Mouse (Mus musculus) cerebellum, adult (tissue): ENCODE measurements around the gene Leap2.
"Not testable (repeated sequence)": the region's sequence is repeated elsewhere in the genome, so short reads cannot be mapped to it uniquely, and the experiment has no call there.

Experiments
- ATAC-seq: cut with Nextera tagmentation; 2 replicates; pipeline ENCODE4 v1.9.2; 2017; ENCODE audit warnings: mild to moderate bottlenecking, moderate library complexity, mixed read lengths; ENCODE audit not compliant: insufficient number of reproducible peaks, low FRiP score, low TSS enrichment

Gene Leap2

DNA sequence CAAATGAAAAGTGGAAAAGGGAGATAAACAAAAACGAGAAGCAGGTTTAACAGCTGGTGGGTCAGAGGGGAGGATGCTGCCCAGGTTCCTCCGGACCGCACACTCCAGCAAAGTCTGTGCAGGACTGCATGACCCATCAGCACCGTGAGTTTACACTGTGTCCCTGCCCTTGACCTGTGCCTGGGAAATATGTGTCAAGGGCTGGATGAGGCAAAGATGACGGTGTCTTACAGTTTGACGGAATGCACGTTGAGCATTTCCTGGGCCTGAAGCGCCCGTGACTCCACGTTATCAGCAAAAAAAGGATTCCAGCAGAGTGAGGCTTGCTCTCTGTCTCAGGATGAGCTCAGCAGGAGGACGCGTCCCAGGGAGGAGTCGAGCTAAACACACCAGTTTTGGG lies 22.6 kb upstream of the Leap2 start:
- ATAC-seq = no peak

DNA sequence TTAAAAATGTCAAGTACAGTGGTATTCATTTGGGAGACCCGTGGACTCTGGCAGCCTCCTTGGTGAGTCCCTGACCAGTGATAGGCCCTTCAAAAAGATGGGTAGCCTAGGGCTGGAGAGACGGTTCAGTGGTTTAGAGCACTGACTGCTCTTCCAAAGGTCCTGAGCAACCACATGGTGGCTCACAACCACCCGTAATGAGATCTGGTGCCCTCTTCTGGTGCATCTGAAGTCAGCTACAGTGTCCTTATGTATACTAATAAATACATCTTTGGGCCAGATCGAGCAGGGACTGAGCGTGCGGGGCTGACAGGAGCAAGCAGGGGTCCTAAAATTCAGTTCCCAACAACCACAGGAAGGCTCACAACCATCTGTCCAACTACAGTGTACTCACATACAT lies 20.9 kb upstream of the Leap2 start:
- ATAC-seq = no peak

DNA sequence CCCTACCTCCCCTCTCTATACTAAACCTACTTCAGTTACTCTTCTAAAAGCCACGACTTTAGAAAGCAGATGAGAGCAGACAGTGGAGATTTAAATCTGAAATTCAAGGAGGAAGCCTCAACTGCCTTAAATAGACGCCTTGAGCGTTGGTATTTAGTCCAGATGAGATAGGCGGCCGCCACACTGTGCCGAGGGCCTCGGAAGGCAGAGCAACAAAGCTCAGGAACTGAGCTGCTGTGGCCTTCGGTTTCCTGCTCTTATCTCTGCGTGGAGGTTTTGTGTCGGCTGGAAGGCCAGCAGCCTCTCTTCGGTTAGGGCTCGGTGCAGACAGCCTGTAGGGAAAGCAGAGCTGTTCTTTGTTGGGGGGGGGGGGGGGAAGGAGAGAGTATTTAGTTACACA lies 19.0 kb upstream of the Leap2 start:
- ATAC-seq = no peak

DNA sequence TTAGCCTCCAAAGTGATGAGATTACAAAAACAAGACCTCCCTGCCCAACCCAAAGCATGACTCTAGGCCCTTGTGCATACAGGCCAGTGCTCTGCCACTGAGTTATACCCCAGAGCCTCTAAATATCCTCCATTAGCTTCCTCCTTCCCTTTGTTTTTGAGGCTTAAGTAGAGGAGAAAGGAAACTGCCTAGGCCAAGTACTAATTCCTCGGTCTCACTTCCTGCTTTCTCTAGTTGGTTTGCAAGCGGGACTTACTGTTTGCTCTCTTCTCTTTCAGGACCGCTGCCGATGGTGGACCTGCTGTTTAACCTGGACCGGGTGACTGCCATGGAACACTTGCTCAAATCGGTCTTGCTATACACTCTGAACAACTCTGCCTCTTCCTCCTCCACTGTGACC lies 13.4 kb upstream of the Leap2 start:
- ATAC-seq = no peak

DNA sequence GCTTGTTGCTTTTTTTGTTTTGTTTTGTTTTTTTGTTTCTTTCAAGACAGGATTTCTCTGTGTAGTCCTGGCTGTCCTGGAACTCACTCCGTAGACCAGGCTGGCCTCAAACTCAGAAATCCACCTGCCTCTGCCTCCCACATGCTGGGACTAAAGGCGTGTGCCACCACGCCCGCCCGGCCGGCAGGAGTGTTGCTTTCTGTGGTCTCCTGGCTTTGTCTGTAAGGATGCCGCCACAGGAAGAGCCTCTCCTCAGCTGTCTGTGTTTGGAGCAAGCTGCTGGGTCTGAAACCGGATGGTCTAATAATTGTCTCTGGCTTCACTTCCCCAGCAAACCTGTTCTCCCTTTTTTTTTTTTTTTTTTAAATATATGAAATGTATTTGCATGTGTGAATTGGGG lies 12.5 kb upstream of the Leap2 start:
- no peak for ATAC-seq

DNA sequence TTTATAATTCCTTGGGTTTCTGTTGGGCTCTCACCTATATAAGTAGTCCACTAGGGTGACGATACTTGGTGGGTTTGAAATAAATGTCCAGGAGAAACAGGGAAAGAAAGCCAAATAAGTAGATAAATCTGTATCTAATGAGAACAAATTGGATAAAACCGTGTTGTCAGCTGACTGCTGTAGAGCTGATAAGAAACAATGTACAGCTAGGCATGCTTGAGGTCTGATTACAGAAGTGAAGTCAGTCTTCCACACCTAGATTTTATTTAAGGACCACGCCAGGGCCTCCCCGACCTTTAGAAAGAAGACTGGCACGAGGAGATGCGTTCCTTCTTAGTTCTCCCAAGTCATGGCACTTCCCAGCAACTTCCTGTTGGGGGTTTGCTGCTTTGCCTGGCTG lies 10.1 kb upstream of the Leap2 start:
- no peak for ATAC-seq

DNA sequence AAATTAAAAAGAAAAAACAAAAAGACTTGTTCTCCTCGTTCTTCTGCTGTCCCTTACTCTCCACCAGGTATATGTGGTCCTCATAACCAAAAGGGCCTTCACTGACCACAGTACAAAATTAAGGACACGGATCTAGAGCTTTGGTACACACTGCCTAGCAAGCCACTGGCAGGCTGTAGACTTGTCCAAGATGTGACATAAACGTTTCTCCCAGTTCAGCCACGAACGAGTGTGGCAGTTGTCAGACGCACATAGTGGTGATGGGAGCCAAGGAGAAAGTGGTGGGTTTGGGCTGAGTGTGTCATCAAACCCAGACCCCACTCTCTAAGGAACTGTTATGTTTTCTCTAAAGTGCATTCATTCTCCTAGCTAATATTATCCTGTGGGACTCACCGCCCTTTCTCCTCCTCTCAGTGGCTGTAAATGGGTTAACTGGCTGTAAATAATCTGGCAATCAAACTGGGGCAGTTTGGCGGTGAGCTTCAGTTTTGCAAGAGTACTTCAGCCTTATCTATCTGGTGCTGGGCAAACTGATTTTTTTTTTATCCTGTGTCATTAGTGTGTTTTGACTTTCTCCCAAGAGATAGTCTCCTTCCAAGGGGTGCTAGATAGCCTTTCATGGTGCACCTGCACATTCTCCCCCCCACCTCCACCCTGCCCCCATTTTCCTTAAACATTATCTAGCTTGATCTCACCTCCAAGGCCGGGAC lies 8.5 kb upstream of the Leap2 start:
- peak; percentile 40 for ATAC-seq

DNA sequence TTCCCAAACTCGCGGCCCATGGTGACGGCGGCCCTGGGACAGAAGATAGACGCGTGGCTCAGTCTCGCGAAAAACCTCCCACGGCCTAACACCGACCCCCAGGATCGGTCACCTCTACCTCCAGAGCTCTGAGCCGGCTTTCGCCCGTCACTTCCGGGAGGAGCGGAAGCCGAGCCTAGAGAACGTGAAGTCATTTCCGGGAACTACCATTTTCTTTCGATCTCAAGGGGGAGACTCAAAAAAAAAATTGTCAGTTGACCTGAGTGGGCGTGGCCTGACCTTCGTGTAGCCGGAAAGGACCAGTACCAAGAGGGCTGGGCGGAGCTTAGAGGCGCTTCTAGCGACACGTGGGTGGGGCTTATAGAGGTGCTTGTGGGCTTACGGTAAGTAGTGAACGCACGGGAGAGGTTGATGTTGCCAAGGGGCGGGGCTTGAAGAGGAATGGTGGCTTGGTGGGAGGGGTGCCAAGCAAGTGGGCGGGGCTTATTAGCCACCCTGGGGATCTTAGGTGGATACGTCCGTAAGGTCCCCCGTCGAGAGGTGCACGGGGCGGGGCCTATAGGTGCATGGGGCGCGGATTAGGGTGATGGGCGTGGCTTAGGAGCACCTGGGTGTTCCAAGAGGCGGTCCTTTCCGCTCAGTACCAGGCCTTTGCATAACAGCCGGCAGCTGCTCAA lies 7.8 kb upstream of the Leap2 start, which contains the start of the genes Uqcrq and Gdf9:
Gene Uqcrq (minus strand): TSS at position 162 of the 677 bp plus-strand sequence.
Gene Gdf9 (plus strand): TSS at position 354 of the 677 bp plus-strand sequence.
- ATAC-seq = peak; percentile 91

DNA sequence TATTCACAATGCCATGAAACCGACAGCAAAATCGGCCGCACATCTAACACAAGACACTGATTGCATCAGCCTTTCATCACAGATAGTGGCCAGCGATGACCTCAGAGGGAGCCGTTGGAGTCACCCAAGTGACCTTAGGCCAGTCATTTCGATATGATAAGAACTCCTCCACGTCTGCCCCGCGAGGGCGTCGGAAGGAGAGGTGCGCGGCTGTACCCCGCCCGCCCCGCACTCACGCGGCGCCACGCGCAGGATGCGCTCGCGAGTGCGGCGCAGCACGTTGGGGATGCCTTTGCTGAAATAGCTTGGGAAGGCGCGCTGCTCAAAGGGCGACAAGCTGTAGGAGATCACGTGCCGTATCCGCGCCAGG lies 7.3 kb upstream of the Leap2 start:
- ATAC-seq = peak; percentile 43

DNA sequence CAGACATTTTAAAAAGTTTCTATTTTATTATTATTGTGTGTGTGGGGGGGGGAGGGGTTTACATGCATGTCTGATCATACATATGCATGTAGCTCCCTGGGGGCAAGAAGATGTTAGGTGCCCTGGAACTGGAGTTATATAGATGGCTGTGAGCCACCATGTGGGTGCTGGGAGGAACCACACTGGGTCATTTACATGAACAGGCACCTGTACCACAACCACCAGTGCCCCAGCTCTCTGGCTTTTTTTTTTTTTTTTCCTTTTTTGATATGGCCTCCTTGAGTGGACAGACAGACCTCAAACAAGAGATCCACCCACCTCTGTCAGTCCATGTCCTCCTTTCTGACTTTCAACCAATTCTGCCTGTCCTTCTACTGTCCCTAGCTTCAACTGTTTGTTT lies 6.2 kb upstream of the Leap2 start:
- no peak for ATAC-seq

DNA sequence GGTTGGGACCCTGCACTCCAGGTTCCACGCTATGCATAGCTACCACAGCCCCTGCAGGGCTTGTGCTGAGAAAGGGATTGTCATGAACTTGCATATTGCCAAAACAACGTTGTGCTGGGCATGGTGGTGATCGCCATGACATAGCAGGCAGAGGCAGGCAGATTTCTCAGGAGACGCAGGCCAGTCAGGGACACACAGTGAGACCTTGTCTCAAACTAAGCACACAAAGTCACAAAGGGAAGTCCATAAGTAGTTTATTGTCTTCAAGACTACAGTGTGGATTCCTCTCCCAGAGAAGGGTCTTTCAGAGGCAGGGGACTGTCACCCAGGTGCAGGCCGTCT lies 5.7 kb upstream of the Leap2 start:
- no peak for ATAC-seq

DNA sequence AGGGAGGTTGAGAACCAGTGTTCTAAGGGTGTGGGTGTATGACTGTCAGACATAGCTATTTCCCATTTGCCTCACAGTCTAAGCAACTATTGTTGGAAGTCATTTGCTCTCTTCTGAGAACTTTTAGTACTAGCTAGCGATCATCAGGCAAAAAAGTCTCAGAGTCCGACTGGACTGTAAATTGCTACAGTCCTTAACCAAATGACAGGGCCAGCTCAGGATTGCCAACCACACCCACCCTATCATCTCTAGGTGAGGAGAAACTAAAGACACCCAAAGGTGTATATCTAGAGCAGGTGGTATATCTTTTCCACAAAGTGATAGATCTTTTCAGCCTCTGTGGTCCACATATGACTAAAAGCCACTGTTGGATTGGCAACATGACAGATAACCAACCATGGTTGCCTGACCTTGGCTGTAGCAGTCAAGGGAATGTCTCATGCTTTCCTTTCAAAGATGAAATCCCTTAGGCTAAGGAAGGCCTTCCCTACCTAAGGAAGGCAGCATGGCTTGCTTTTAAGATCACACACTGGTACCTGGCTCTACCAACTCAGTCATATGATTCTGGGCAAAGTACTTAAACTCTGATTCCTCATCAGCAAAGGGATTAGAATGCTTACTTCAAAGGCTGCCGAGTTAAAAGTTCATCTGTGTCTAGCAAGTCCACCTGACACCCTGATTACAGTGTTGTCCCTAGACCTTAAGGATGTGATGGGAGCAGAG lies 5.2 kb upstream of the Leap2 start:
- no peak for ATAC-seq

DNA sequence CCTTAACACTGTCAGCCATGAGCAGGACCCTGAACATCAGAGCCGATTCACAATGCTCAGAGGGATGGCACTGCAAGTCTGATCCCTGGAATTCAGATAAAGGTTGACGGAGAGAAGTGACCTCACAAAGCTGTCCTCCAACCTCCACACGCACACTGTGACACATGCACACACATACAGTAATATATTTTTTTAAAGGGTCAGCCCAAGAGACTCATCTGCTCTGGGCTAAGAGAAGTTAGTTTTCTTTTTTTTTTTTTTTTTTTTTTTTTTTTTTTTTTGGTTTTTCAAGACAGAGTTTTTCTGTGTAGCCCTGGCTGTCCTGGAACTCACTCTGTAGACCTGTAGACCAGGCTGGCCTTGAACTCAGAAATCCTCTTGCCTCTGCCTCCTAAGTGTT lies 3.9 kb upstream of the Leap2 start:
- not testable (repeated sequence) for ATAC-seq

DNA sequence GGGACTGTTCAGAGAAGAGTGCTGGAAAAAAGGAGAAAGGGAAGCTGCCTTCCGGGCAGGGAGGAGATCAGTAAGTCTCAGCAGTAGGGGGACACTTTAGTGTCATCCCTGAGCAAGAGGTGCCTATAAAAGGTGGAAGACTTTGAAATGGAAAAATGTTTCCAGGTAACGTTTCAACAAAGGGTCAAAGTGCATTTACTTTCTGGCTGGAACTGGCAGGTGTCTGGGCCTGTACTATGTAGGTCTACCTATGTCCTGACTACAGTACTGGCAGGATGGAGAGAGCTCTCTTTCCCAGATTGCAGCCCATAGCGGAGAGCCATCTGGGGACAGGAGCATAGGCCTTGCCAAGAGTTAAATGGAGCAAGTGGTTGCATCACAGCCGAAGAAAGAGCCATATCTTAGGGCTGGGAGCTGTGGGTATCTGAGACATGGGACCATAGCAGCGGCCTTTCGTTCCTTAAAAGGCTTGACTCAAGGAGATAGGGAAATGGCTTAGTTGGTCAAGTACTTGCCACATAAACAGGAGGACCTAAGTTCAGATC lies 2.8 kb upstream of the Leap2 start:
- ATAC-seq = no peak

DNA sequence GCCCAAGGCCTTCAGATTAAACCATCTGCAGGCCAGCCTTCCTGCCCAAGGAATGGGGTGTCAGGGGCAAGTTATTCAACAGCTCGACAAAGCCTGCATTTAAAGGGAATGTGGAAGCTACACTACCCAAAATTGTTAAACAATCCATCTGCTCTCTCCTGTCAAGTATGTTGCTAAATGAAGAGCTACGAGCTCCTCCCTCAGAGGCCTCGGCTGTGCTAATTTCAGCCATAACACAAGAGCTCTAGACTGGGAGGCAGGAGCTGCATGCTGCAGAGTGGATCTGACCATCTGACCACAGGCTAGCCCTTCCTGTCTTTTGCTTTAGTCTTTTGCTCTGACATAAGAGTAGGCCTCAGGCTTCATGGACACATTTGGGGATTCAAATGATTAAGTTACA lies 2.3 kb upstream of the Leap2 start:
- ATAC-seq = no peak

DNA sequence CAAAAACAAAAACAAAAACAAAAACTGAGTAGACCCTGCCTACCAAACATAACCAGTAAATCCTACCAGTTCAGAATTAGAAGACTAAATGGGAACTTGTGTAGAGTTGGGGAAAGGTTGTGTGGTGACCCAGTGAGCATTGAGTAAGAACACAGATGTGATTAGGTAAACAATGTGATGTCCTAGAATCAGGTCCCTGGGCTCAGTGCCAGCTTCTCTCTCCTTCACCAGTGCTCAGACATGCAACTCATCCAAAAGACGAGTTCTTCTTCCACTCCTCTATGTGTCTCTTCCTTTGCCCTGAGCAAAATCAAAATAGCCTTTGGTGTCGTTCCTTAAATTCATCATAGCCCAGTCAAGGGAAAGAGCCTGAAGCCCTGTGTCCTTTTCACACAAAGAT lies 1.9 kb upstream of the Leap2 start:
- ATAC-seq = no peak

DNA sequence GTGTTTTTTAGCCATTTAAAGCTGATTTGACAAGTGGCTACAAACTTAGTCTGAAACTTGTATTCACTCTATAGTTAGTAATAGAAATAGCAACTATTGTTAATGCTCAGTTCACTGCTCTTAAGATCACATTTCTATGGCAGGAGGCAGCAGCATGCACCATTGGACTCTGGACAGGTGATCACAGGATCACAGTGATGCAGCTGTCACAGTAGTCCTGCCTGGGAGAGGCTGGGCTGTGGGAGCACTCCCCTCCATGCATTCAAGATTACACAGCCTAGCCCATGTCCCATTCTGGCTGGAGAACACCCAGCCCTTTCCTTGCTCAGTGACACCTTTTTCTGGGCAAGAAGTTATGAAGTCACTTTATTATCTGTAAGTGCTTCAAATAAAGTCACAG lies 4.9 kb downstream of the Leap2 start:
- ATAC-seq = no peak

DNA sequence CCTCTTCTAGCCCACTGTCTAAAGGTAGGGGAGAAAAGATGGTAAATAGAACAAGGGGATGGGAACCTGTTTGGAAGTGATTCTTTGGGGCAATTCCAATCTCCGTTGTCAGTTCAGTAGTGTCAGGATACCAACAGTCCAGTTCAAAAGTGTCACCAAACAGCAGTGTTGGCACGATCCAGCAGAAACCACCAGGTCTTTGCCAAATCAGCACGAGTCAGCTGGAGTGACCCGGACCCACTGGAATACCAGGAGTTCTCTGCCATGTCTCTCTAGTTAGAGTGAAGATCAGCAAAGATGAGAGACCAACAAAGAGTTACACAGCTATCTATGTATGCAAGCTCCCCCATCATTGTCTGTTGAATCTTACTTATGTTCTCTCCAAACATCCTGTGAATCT lies 9.1 kb downstream of the Leap2 start:
- ATAC-seq = no peak

DNA sequence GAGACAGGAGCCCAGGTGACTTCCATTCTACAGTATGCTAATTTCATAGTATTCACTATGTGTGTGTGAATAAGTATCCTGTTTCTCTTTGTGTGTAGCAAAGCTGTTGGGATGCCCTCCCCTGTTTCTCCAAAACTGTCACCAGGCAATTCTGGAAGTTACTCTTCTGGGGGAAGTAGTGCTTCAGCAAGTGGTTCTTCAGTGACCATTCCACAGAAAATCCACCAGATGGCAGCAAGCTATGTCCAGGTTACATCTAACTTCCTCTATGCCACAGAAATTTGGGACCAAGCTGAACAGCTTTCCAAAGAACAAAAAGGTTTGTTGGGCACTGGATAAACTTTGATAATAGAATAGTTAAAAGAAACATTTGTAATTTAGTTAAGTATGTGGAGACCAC lies 11.2 kb downstream of the Leap2 start:
- no peak for ATAC-seq

DNA sequence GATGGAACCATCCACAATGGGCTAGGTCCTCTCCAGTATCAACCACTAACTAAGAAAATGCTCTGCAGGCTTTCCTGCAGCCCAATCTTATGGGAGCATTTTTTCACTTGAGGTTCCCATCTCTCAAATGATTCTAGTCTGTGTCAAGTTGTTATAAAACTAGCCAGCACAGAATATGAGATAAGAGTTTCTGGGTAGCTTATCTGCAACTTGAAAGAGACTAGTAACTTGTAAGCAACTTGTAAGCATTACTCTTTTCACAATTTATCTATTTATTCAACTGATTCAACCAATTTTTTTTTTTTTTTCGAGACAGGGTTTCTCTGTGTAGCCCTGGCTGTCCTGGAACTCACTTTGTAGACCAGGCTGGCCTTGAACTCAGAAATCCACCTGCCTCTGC lies 19.3 kb downstream of the Leap2 start:
- no peak for ATAC-seq

DNA sequence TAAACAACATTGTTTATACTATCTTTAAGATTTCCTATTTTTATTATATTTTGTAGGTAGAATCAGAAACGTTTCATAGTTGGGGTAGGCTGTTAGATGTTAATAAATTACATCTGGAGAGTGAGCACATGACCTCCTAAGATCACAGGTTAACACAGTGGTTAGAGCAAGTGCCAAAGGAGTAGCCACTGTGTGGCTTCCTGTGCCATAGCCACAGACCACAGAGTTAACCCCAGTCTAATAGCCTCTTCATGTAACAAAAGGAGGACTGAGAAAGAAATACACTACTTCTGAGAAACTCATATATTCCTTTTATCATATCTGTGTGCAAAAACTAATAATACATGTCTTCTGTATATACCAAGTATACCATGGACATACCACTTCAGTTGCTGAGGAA lies 29.1 kb downstream of the Leap2 start:
- no peak for ATAC-seq
